Mouse (Mus musculus) bone marrow, adult 2 months (tissue): ENCODE data around the gene Cul1.

Experiments used
- CTCF ChIP-seq: fragments of 200-500 bp; IDR thresholded peaks from 2 replicates; pipeline ENCODE4 v1.5.1; 2011; ENCODE audit warnings: low read length, control low read depth; ENCODE audit not compliant: control insufficient read depth, insufficient read depth
- POLR2A ChIP-seq: fragments of 200-500 bp; IDR thresholded peaks from 2 replicates; pipeline ENCODE4 v1.6.1; 2011; ENCODE audit warnings: low read depth, mild to moderate bottlenecking, control low read depth, low read length, borderline replicate concordance; ENCODE audit not compliant: control insufficient read depth

DNA sequence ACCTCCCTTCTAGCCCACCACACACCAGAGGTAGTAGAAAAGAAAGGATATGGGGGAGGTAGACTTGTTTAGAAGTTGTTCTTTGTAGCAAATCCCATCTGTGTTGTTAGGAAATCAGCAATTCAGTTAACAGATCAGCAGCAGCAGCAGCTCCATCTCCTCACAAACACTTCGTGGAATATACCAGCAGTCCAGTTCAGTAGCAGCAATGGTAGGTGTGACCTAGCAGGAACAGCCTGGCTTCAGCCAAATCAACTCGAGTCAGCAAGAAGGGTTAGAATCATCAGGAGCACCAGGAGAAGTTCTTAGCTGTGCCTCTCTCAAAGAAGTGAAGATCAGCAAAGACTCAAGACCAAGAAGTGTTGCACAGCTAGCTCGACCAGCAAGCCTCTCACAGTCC is 34.5 kb upstream of the Cul1 start:
- TF ChIP-seq POLR2A (no peak), CTCF (no peak)
